Mouse (Mus musculus) gastrocnemius, adult 8-10 months (tissue): ENCODE measurements around the gene Ptpn22. TPM values are rescaled to one million over a fixed set of nuclear protein-coding genes. Genes with fewer than 3 reads are reported as not detected.
"Not testable (repeated sequence)": the region's sequence is repeated elsewhere in the genome, so short reads cannot be mapped to it uniquely, and the experiment has no call there.

ENCODE experiments used
- DNase-seq, 2 experiments: peaks; one replicate each; pipeline ENCODE4 v3.0.0; 2022; ENCODE audit warnings: low spot score in 2 of 2
- total RNA-seq, 4 experiments: library from RNA; stranded (reverse); gene quantifications; 2 replicates each; pipeline ENCODE4 v1.2.4; 2022

Gene Ptpn22
- total RNA-seq = under 1 TPM in 3 of 4 experiments, not detected in 1; 0.27 to 0.83 (median 0.39) TPM

GRCm38 (mm10) chr3:103858881-103859801, at the start of gene Ptpn22:
TSS of gene Ptpn22 (plus strand) at chr3:103859795.
- no peak for DNase-seq

- DNase-seq = no peak
Observed at GRCm38 (mm10) chr3:103809799-103810150, 49.8 kb upstream of the Ptpn22 start.

GRCm38 (mm10) chr3:103810967-103811366, 48.6 kb upstream of the Ptpn22 start:
- no peak for DNase-seq

GRCm38 (mm10) chr3:103827548-103827947, 32.0 kb upstream of the Ptpn22 start:
- DNase-seq = no peak

- no peak for DNase-seq
Observed at GRCm38 (mm10) chr3:103829036-103829435, 30.6 kb upstream of the Ptpn22 start.

GRCm38 (mm10) chr3:103830681-103831080, 28.9 kb upstream of the Ptpn22 start:
- DNase-seq = not testable (repeated sequence)

GRCm38 (mm10) chr3:103831146-103831545, 28.4 kb upstream of the Ptpn22 start:
- DNase-seq = no peak

- no peak for DNase-seq
Observed at GRCm38 (mm10) chr3:103832426-103832825, 27.2 kb upstream of the Ptpn22 start, which contains the start of gene Bcl2l15. TSS of gene Bcl2l15 (plus strand) at chr3:103832601.

GRCm38 (mm10) chr3:103834001-103834400, 25.6 kb upstream of the Ptpn22 start:
- no peak for DNase-seq

GRCm38 (mm10) chr3:103835272-103835950, 24.2 kb upstream of the Ptpn22 start:
- no peak for DNase-seq

GRCm38 (mm10) chr3:103835951-103836310, 23.7 kb upstream of the Ptpn22 start:
- no peak for DNase-seq

GRCm38 (mm10) chr3:103836453-103836852, 23.1 kb upstream of the Ptpn22 start:
- no peak for DNase-seq

- DNase-seq = no peak
Observed at GRCm38 (mm10) chr3:103839711-103840110, 19.9 kb upstream of the Ptpn22 start.

- DNase-seq = not testable (repeated sequence)
Observed at GRCm38 (mm10) chr3:103840195-103840594, 19.4 kb upstream of the Ptpn22 start.

GRCm38 (mm10) chr3:103840946-103841345, 18.6 kb upstream of the Ptpn22 start:
- DNase-seq = not testable (repeated sequence)

GRCm38 (mm10) chr3:103850644-103851363, 8.8 kb upstream of the Ptpn22 start:
- DNase-seq = no peak

GRCm38 (mm10) chr3:103851481-103851880, 8.1 kb upstream of the Ptpn22 start:
- no peak for DNase-seq

GRCm38 (mm10) chr3:103851882-103852281, 7.7 kb upstream of the Ptpn22 start:
- DNase-seq = no peak

- no peak for DNase-seq
Observed at GRCm38 (mm10) chr3:103852565-103853299, 6.9 kb upstream of the Ptpn22 start.

- no peak for DNase-seq
Observed at GRCm38 (mm10) chr3:103853804-103854203, 5.8 kb upstream of the Ptpn22 start.
